Mouse (Mus musculus) heart, adult 2 months (tissue): ENCODE measurements around the gene Hif1an.

Experiments
- CTCF ChIP-seq: fragments of 200-600 bp; IDR thresholded peaks from 2 replicates; pipeline ENCODE4 v1.8.1; 2022; ENCODE audit warnings: antibody characterized with exemption, mild to moderate bottlenecking, moderate library complexity
- EP300 ChIP-seq: fragments of 200-500 bp; IDR thresholded peaks from 2 replicates; pipeline ENCODE4 v1.6.1; 2011; ENCODE audit warnings: low read depth, low read length, control low read depth; ENCODE audit not compliant: insufficient read depth

DNA sequence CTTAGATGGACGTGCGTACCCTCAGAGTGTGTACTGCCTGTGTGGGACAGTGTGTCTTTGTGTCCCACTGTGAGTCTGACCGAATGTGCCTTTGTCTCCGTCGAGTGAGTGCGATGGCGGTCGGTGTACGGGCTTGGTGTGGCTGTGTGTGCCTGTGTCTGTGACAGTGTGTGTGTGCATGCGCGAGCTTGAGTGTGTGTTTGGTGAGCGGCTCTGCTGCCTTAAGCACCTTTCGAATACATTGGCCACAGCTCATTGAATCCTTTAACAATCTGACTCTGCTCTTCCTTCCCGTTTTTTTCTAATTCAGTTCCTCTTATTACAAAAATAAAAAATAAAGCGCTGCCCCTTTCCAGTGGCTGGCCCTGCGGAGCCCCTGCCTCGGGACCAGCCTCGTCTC, 28.3 kb downstream of the Hif1an start:
- TF ChIP-seq EP300 (no peak), CTCF (no peak)
